In genomic region chr6:89042478-89043239, GRCm38 (mm10) we compare ENCODE assay signal across 10 mouse cellular contexts.
DNase-seq lines count a peak whose midpoint lies in the region; ATAC-seq and TF ChIP-seq lines count a peak whose summit lies in the region.
"Had no signal": no experiment of that assay in that cellular context is flagged by ENCODE, and none has a peak within 500 bp of the region (broad histone marks: within the 10 kb centered on the region; RNA-seq: fewer than 3 reads in every experiment).

No protein-coding gene starts in this region.

- no peak for TF ChIP-seq EP300 in lung, postnatal 0 days (IDR thresholded peaks at IDR 0.05)

- 0 out of 2 replicates have a peak, but pooled peaks cover 3% of the 10 kb centered on the region for H3K4me1 ChIP-seq in lung, postnatal 0 days (ENCODE audit: insufficient read depth, low read depth, low read length)
- H3K4me1 ChIP-seq: limb, embryonic 12.5 days; neural tube, embryonic 13.5 days had no signal

- H3K4me3 ChIP-seq in lung, postnatal 0 days (ENCODE audit: low read depth, low read length): no peak overlapping the region
- H3K4me3 ChIP-seq: limb, embryonic 12.5 days; neural tube, embryonic 13.5 days had no signal

- intact Hi-C loops in heart, postnatal 36 days (cut with DNase I): no loop called here

- H3K4me2 ChIP-seq in lung, postnatal 0 days (replicated peaks; ENCODE audit: low read depth, low read length): no peak overlapping the region
- H3K4me2 ChIP-seq: limb, embryonic 12.5 days; neural tube, embryonic 13.5 days had no signal

- WGBS in lung, postnatal 0 days: 15% methylated on average over 24 of the region's 24 CpGs

- DNase-seq in lung, postnatal 0 days (ENCODE audit: low spot score): peak; percentile 33
- DNase-seq in lung, postnatal 10 days: no peak
- DNase-seq in c-Kit-positive CD71-negative TER-119-negative erythroid progenitor cells, embryonic 14.5 days (ENCODE audit: low read depth): peak; percentile 23
- DNase-seq in thymus, postnatal 0 days (ENCODE audit: low spot score): peak; percentile 85
- DNase-seq in cerebellum, postnatal 25 days: no peak
- no peak for DNase-seq in adrenal gland, adult 8-10 months
- no peak for DNase-seq in heart, postnatal 36 days

- no peaks in the 10 kb centered on the region for H3K9me3 ChIP-seq in lung, postnatal 0 days (ENCODE audit: low read length)
- H3K9me3 ChIP-seq: limb, embryonic 12.5 days; neural tube, embryonic 13.5 days had no signal

- no peaks in the 10 kb centered on the region for H3K27me3 ChIP-seq in lung, postnatal 0 days (replicated peaks; ENCODE audit: insufficient read depth, low read length)

- TF ChIP-seq CTCF in lung, postnatal 0 days (IDR thresholded peaks at IDR 0.05): no peak

- peak; percentile 27; the same call in 1 of the 2 replicates for ATAC-seq in lung, postnatal 0 days
- ATAC-seq in megakaryocyte, adult 5-6 weeks (ENCODE audit: poor library complexity, severe bottlenecking): peak; percentile 93

- no peak overlapping the region for H3K27ac ChIP-seq in lung, postnatal 0 days (ENCODE audit: low read length)
- H3K27ac ChIP-seq: limb, embryonic 12.5 days; neural tube, embryonic 13.5 days had no signal

- H3K9ac ChIP-seq in lung, postnatal 0 days (replicated peaks; ENCODE audit: low read depth): no peak overlapping the region
- H3K9ac ChIP-seq: limb, embryonic 12.5 days; neural tube, embryonic 13.5 days had no signal

- no peaks in the 10 kb centered on the region for H3K36me3 ChIP-seq in lung, postnatal 0 days (ENCODE audit: insufficient read depth, low read length)
- H3K36me3 ChIP-seq: limb, embryonic 12.5 days; neural tube, embryonic 13.5 days had no signal

Comparison
In these comparisons a context has a peak if more than half of its experiments do, and no peak if none do; other contexts are left out.
1. DNase-seq: peak in lung, postnatal 0 days (single experiment), c-Kit-positive CD71-negative TER-119-negative erythroid progenitor cells, embryonic 14.5 days (single experiment) and thymus, postnatal 0 days (single experiment); none in lung, postnatal 10 days (single experiment), cerebellum, postnatal 25 days (0 of 2), adrenal gland, adult 8-10 months (single experiment) and heart, postnatal 36 days (0 of 2).